Mouse (Mus musculus) ES-E14 (cell line): ENCODE data around the gene Phlda1. TPM values are rescaled to one million over a fixed set of nuclear protein-coding genes. Genes with fewer than 3 reads are reported as not detected.
"Not testable (repeated sequence)": the region's sequence is repeated elsewhere in the genome, so short reads cannot be mapped to it uniquely, and the experiment has no call there.

ENCODE experiments used
- DNase-seq: peaks from one replicate; pipeline ENCODE4 v3.0.0-alpha.2; 2013; ENCODE audit warnings: low read depth, low spot score
- H3K27ac ChIP-seq: 2 replicates; pipeline ENCODE4 v1.5.1; 2012; ENCODE audit warnings: low read depth, mild to moderate bottlenecking, low read length, moderate library complexity, mixed read lengths; ENCODE audit not compliant: poor library complexity, insufficient read depth, severe bottlenecking
- H3K36me3 ChIP-seq: 2 replicates; pipeline ENCODE4 v1.6.1; 2012; ENCODE audit warnings: mild to moderate bottlenecking, low read length, moderate library complexity, mixed read lengths; ENCODE audit not compliant: control insufficient read depth, poor library complexity, insufficient read depth, severe bottlenecking
- H3K4me1 ChIP-seq, 2 experiments: fragments of 150-350 bp in 1 of 2; sonication (generic) in 1 of 2; 2 replicates each; pipeline ENCODE4 v1.6.1; 2012; ENCODE audit warnings: low read length in 2 of 2, mild to moderate bottlenecking in 1 of 2, mixed read lengths in 1 of 2; ENCODE audit not compliant: control insufficient read depth in 2 of 2, insufficient read depth in 2 of 2, poor library complexity in 1 of 2
- H3K4me3 ChIP-seq, 2 experiments: fragments of 150-350 bp in 1 of 2; sonication (generic) in 1 of 2; 2 replicates each; pipeline ENCODE4 v1.5.1; 2012; ENCODE audit warnings: low read length in 2 of 2, low read depth in 1 of 2, mild to moderate bottlenecking in 1 of 2, mixed read lengths in 1 of 2; ENCODE audit not compliant: insufficient read depth in 1 of 2, poor library complexity in 1 of 2, severe bottlenecking in 1 of 2
- H3K9ac ChIP-seq: 2 replicates; pipeline ENCODE4 v1.6.1; 2012; ENCODE audit warnings: low read depth, mild to moderate bottlenecking, low read length, mixed read lengths; ENCODE audit not compliant: poor library complexity, insufficient read depth, severe bottlenecking
- H3K9me3 ChIP-seq: fragments of 150-350 bp; sonication (generic); 2 replicates; pipeline ENCODE4 v1.6.1; 2012; ENCODE audit warnings: low read depth, mild to moderate bottlenecking, low read length; ENCODE audit not compliant: control insufficient read depth, insufficient read depth
- CHD2 ChIP-seq: IDR thresholded peaks from 2 replicates; pipeline ENCODE4 v1.6.1; 2014; ENCODE audit warnings: mild to moderate bottlenecking, low read depth, low read length, inconsistent platforms
- HCFC1 ChIP-seq: IDR thresholded peaks from 2 replicates; pipeline ENCODE4 v1.6.1; 2012; ENCODE audit warnings: low read length, inconsistent platforms, borderline replicate concordance; ENCODE audit not compliant: insufficient read depth
- MAFK ChIP-seq: IDR thresholded peaks from 2 replicates; pipeline ENCODE4 v1.6.1; 2014; ENCODE audit warnings: mild to moderate bottlenecking, low read depth, low read length, inconsistent platforms; ENCODE audit not compliant: insufficient read depth
- ZC3H11A ChIP-seq: IDR thresholded peaks from 2 replicates; pipeline ENCODE4 v1.6.1; 2012; ENCODE audit warnings: low read depth, mild to moderate bottlenecking, inconsistent platforms, low read length, borderline replicate concordance
- ZNF384 ChIP-seq: IDR thresholded peaks from 2 replicates; pipeline ENCODE4 v1.6.1; 2012; ENCODE audit warnings: low read depth, low read length, inconsistent platforms
- in situ Hi-C, 2 experiments: fragments of 600-800 bp; cut with MboI; formaldehyde crosslinking; loops; one replicate each; pipeline ENCODE4 v1.15.1; 2025; ENCODE audit warnings: low sequenced_read_pairs in 2 of 2, inconsistent platforms in 1 of 2; ENCODE audit not compliant: unreplicated experiment in 2 of 2
- total RNA-seq: library from RNA; depleted of rRNA; stranded (reverse); fragments of 300-350 nt; gene quantifications from 2 replicates; pipeline ENCODE4 v1.2.3, GENCODE M21; 2012

The Phlda1 gene
- total RNA-seq, 1 experiment, result 9.8 TPM

GRCm38 (mm10) chr10:111479599-111479998 is 26.5 kb upstream of the Phlda1 start:
- Histone ChIP-seq H3K4me1 (peaks cover 6 to 12% of the 10 kb centered on the region in 2 experiments; a peak in 3 of 4 replicates), H3K36me3 (peaks cover 36% of the 10 kb centered on the region), H3K27ac (no peak overlapping the region), H3K9ac (peak overlapping the region; percentile 23; the same call in 1 of the 2 replicates), H3K4me3 (peak overlapping the region in 1 of 2 experiments; percentile 32; a peak in 1 of 4 replicates), H3K9me3 (no peaks in the 10 kb centered on the region)
- no peak for DNase-seq
- in situ Hi-C loops, result no loop called here
- TF ChIP-seq HCFC1 (no peak), CHD2 (no peak), MAFK (no peak), ZNF384 (no peak)

GRCm38 (mm10) chr10:111482654-111483053 is 23.4 kb upstream of the Phlda1 start:
- H3K27ac ChIP-seq, result no peak overlapping the region
- no peak overlapping the region for H3K4me3 ChIP-seq
- no peak for DNase-seq
- H3K4me1 ChIP-seq, result peaks cover 4 to 10% of the 10 kb centered on the region in 2 experiments; a peak in 3 of 4 replicates
- peaks cover 42% of the 10 kb centered on the region for H3K36me3 ChIP-seq
- no peak for TF ChIP-seq ZNF384
- no peak for TF ChIP-seq CHD2
- no peak for TF ChIP-seq ZC3H11A
- no peak for TF ChIP-seq MAFK
- no peak for TF ChIP-seq HCFC1
- H3K9me3 ChIP-seq, result no peaks in the 10 kb centered on the region
- no peak overlapping the region for H3K9ac ChIP-seq
- in situ Hi-C loops, result no loop called here

DNA sequence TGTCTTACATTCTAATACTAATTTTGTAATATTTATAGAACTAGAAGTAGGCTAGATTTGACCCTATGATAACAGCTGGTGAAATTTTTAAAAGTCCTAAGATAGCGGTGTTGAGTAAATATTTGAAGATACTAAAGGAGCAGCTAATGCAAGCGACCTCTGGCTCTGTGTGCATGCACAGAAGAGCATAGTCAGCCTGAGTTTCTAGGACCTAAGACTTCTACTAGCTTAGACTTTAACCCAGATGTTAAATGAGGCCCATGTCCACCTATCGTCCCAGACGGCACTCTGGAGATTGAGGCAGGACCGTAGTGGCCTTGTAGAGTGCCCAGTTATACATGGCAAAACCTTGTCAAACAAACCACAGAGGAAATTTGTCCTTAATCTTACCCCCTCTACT is 22.0 kb upstream of the Phlda1 start:
- in situ Hi-C loops, result no loop called here
- peaks cover 0 to 10% of the 10 kb centered on the region in 2 experiments; a peak in 3 of 4 replicates for H3K4me1 ChIP-seq
- no peak overlapping the region for H3K4me3 ChIP-seq
- DNase-seq, result no peak
- TF ChIP-seq HCFC1 (no peak), ZNF384 (no peak), ZC3H11A (no peak), CHD2 (no peak), MAFK (no peak)
- H3K36me3 ChIP-seq, result peaks cover 48% of the 10 kb centered on the region
- no peaks in the 10 kb centered on the region for H3K9me3 ChIP-seq
- no peak overlapping the region for H3K27ac ChIP-seq
- no peak overlapping the region; the same call in 1 of the 2 replicates for H3K9ac ChIP-seq

GRCm38 (mm10) chr10:111488793-111489192 is 17.3 kb upstream of the Phlda1 start:
- Histone ChIP-seq H3K9me3 (no peaks in the 10 kb centered on the region), H3K36me3 (peaks cover 41% of the 10 kb centered on the region), H3K4me1 (no peaks in the 10 kb centered on the region; a peak in 1 of 4 replicates), H3K9ac (no peak overlapping the region), H3K27ac (no peak overlapping the region), H3K4me3 (no peak overlapping the region)
- TF ChIP-seq HCFC1, result no peak
- TF ChIP-seq ZC3H11A, result no peak
- TF ChIP-seq ZNF384, result no peak
- no peak for TF ChIP-seq CHD2
- TF ChIP-seq MAFK, result no peak
- in situ Hi-C loops, result no loop called here
- no peak for DNase-seq

- peaks cover 36% of the 10 kb centered on the region for H3K36me3 ChIP-seq
- in situ Hi-C loops, H3K4me3 ChIP-seq: not testable (repeated sequence)
Measured at GRCm38 (mm10) chr10:111490079-111490478, 16.0 kb upstream of the Phlda1 start.

More at GRCm38 (mm10) chr10:111490079-111490478, 16.0 kb upstream of the Phlda1 start:
- not testable (repeated sequence) for H3K27ac ChIP-seq, DNase-seq, H3K4me1 ChIP-seq, H3K9me3 ChIP-seq, H3K9ac ChIP-seq
